Mouse (Mus musculus): ENCODE measurements around the gene Zfp536.

GRCm38 (mm10) chr7:37704464-37704863 lies 69.0 kb downstream of the Zfp536 start:
- no peak for TF ChIP-seq CTCF (IDR thresholded peaks at IDR 0.05)
- no peak for TF ChIP-seq POLR2A (IDR thresholded peaks at IDR 0.05; ENCODE audit: insufficient read depth, low read depth, low read length)
- TF ChIP-seq EP300 (IDR thresholded peaks at IDR 0.05; ENCODE audit: insufficient read depth, low read depth, low read length), result no peak

Data from heart, adult 2 months (tissue).